ENCODE assay signal across 1 mouse cellular context in genomic region chr14:46562016-46562415, GRCm38 (mm10).
TF ChIP-seq lines count a peak whose summit lies in the region.

No protein-coding gene starts in this region.

TF ChIP-seq in MEL, 35 proteins besides CTCF, POLR2A, EP300 and RAD21 (continued from another document):
- TF ChIP-seq TAL1 (IDR thresholded peaks at IDR 0.05; ENCODE audit: low read length) (no peak), TBP (IDR thresholded peaks at IDR 0.05; ENCODE audit: low read depth, low read length) (no peak), KAT2A (conservative IDR thresholded peaks at IDR 0.05; ENCODE audit: low read depth, low read length) (no peak), MAZ (IDR thresholded peaks at IDR 0.05; ENCODE audit: low read depth, low read length) (no peak), USF1 (IDR thresholded peaks at IDR 0.05; ENCODE audit: low read depth, low read length) (no peak), MYC (IDR thresholded peaks at IDR 0.05; ENCODE audit: low read depth, low read length) (no peak), GATA1 (IDR thresholded peaks at IDR 0.05; ENCODE audit: low read depth, low read length) (peak; percentile 50), USF2 (IDR thresholded peaks at IDR 0.05; ENCODE audit: borderline replicate concordance in 1 of 2, insufficient read depth in 1 of 2, low read depth in 1 of 2, low read length in 2 of 2) (no peak), POLR2AphosphoS5 (IDR thresholded peaks at IDR 0.05; ENCODE audit: borderline replicate concordance, low read depth, low read length) (no peak), JUND (IDR thresholded peaks at IDR 0.05; ENCODE audit: low read depth, low read length) (no peak), MEF2A (IDR thresholded peaks at IDR 0.05; ENCODE audit: extremely low read depth, insufficient replicate concordance, low read depth, low read length, poor library complexity, severe bottlenecking) (no peak), RCOR1 (IDR thresholded peaks at IDR 0.05; ENCODE audit: low read depth, low read length) (peak; percentile 46; the same call in 1 of the 2 replicates)
